In the genomic region with DNA sequence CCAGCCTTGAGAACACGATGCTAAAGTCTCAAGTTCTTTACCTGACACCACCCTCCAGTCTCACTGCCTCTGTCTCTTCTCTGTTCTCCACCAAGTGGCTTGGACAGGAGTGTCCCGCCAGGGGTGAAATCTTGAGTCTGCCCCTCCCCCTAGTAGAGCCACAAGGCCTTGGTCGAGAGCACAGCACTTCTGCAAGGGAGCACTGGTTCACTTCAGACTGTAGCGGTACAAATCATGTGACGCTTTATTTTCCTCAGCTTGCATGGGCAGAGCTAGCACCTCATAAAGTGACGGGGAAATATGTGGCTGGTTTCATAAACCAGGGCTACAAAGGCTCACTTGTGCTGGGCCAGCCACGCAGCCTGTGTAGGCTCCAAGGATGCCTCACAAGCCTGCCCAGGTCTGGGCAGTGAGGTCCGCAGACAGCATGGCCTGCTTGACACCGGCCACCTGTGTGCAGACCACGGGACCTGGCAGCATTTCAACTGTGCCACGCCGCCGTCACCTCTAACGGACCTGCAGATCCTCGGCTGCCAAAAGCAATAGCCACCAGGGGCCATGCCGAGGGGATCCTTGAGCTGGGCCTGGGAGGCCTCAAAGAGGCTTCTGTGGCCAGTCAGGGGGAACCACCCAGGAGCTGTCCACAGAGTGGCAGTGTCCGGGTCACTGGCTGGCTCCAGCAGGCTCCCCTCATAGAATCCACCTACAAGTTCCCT, we compare ENCODE assay signal across 9 mouse cellular contexts. TPM values are rescaled to one million over a fixed set of nuclear protein-coding genes. Genes with fewer than 3 reads are reported as not detected.
A peak's percentile ranks its signal among the peaks of the same experiment; 100 is the strongest.
DNase-seq lines count a peak whose midpoint lies in the region; ATAC-seq lines count a peak whose summit lies in the region.
"Had no signal": no experiment of that assay in that cellular context is flagged by ENCODE, and none has a peak within 500 bp of the region (broad histone marks: within the 10 kb centered on the region; RNA-seq: fewer than 3 reads in every experiment).

No protein-coding gene starts in this region.

- H3K4me1 ChIP-seq in heart, embryonic 15.5 days (replicated peaks), result peaks cover 53% of the 10 kb centered on the region
- peaks cover 46% of the 10 kb centered on the region for H3K4me1 ChIP-seq in intestine, embryonic 15.5 days (replicated peaks)
- H3K4me1 ChIP-seq in limb, embryonic 15.5 days, result peaks cover 48% of the 10 kb centered on the region

- no peak for DNase-seq in heart, adult 11 months
- DNase-seq in ZHBTc4 (ENCODE audit: low read depth, low spot score) (peak; percentile 23), adipocyte (ENCODE audit: low spot score) (no peak)
- DNase-seq in adrenal gland, postnatal 4 days (ENCODE audit: low spot score in 2 of 2), result no peak
- DNase-seq in right cerebral cortex, postnatal 25 days, result no peak

- H3K36me3 ChIP-seq in heart, embryonic 15.5 days, result no peaks in the 10 kb centered on the region
- no peaks in the 10 kb centered on the region for H3K36me3 ChIP-seq in intestine, embryonic 15.5 days
- no peaks in the 10 kb centered on the region for H3K36me3 ChIP-seq in limb, embryonic 15.5 days

- no peaks in the 10 kb centered on the region for H3K9me3 ChIP-seq in heart, embryonic 15.5 days (replicated peaks)
- no peaks in the 10 kb centered on the region for H3K9me3 ChIP-seq in intestine, embryonic 15.5 days
- no peaks in the 10 kb centered on the region for H3K9me3 ChIP-seq in limb, embryonic 15.5 days

- no peak overlapping the region for H3K9ac ChIP-seq in heart, embryonic 15.5 days
- 0 out of 2 replicates have a peak overlapping the region, but pooled peaks have one; percentile 5 for H3K9ac ChIP-seq in intestine, embryonic 15.5 days
- no peak overlapping the region for H3K9ac ChIP-seq in limb, embryonic 15.5 days

- peak; percentile 29; the same call in 1 of the 2 replicates for ATAC-seq in heart, embryonic 15.5 days (replicated peaks; ENCODE audit: insufficient number of reproducible peaks, insufficient read depth, low FRiP score, low read depth)
- peak; percentile 25 for ATAC-seq in intestine, embryonic 15.5 days
- ATAC-seq in limb, embryonic 15.5 days (ENCODE audit: insufficient number of reproducible peaks, low FRiP score, low TSS enrichment, low read depth), result peak; percentile 88

- H3K27ac ChIP-seq in heart, embryonic 15.5 days, result peak overlapping the region; percentile 66
- H3K27ac ChIP-seq in intestine, embryonic 15.5 days, result peak overlapping the region; percentile 48
- H3K27ac ChIP-seq in limb, embryonic 15.5 days, result peak overlapping the region; percentile 81

- H3K27me3 ChIP-seq in heart, embryonic 15.5 days, result no peaks in the 10 kb centered on the region
- H3K27me3 ChIP-seq in intestine, embryonic 15.5 days (replicated peaks), result no peaks in the 10 kb centered on the region
- no peaks in the 10 kb centered on the region for H3K27me3 ChIP-seq in limb, embryonic 15.5 days

- no peak overlapping the region for H3K4me3 ChIP-seq in heart, embryonic 15.5 days
- no peak overlapping the region for H3K4me3 ChIP-seq in intestine, embryonic 15.5 days (replicated peaks)
- H3K4me3 ChIP-seq in limb, embryonic 15.5 days, result no peak overlapping the region

- 38% methylated on average over 17 of the region's 17 CpGs for WGBS in heart, embryonic 15.5 days
- WGBS in intestine, embryonic 15.5 days, result 39% methylated on average over 17 of the region's 17 CpGs
- 26% methylated on average over 17 of the region's 17 CpGs for WGBS in limb, embryonic 15.5 days

- H3K4me2 ChIP-seq in heart, embryonic 15.5 days, result no peak overlapping the region
- H3K4me2 ChIP-seq in intestine, embryonic 15.5 days (replicated peaks), result no peak overlapping the region
- H3K4me2 ChIP-seq in limb, embryonic 15.5 days, result 0 out of 2 replicates have a peak overlapping the region, but pooled peaks have one; percentile 19

RNA-seq across cellular contexts. Expression of gene Spsb4, which starts 56.5 kb away (rescaled TPM):
- polyA plus RNA-seq in heart, embryonic 15.5 days (2015; fragmentation: Nextera tagmentation; extraction: Ambion mirVana), result 48.1 and 49.3 TPM in 2 replicates
- polyA plus RNA-seq in intestine, embryonic 15.5 days (2015; fragmentation: Nextera tagmentation; extraction: Ambion mirVana), result 29.3 and 29.9 TPM in 2 replicates
- polyA plus RNA-seq in limb, embryonic 15.5 days (2015; fragmentation: Nextera tagmentation; extraction: Ambion mirVana), result 23.5 and 27.9 TPM in 2 replicates
- total RNA-seq in adrenal gland, postnatal 4 days (2021), result 10 to 100 TPM in 1 of 2 experiments, 1 to 10 TPM in 1; 4.5 to 10.1 TPM
- total RNA-seq: MEL had no signal

Comparison
In these comparisons a context has a peak if more than half of its experiments do, and no peak if none do; other contexts are left out.
1. ATAC-seq: peak in every context shown above with its lines; median percentile 88 in limb, embryonic 15.5 days; 29 in heart, embryonic 15.5 days; 25 in intestine, embryonic 15.5 days.